Mouse (Mus musculus): ENCODE measurements around the gene Smad5. TPM values are rescaled to one million over a fixed set of nuclear protein-coding genes. Genes with fewer than 3 reads are reported as not detected.

The Smad5 gene
- 18.2 TPM for polyA plus RNA-seq (2014; fragmentation: Illumina TruSeq; extraction: RNeasy Lipid Tissue Mini Kit (QIAGEN cat#74804); ENCODE audit: insufficient read depth, low read depth, low replicate concordance)

DNA sequence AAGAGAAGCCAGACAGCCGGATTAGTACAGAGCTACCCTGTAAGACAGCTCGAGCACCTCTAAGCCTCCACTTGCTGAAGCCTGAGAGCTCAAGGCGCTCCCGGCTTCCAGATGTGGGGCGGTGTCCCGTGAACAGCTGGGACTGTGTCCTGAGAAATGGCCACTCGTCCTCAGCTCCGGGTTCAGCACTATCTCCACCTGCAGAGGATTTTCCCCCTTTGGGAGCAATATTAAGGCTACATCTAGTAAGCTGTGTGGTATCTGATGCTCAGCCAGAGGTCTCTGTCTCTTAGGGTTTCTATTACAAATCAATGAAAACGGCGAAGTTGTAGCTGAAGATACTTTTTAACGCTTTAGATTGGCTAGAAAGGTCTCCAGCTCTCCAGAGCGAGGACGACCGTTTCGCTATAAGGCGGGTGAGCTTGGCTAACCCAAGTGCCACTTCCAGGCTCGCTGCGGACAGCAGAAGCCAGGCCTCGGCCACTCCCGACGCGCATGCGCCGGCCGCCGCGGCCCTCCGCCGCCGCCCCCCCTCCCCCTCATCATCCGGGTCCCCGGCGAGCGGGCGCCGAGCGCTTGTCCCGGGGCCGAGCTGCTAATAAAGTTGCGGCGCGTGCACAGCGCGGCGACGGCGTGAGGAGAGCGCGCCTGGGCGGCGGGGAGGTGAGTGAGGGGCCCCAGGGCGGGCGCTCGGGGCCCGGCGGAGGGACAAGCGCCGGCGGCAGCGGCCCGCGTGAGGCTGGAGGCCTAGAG, at the start of gene Smad5:
TSS of gene Smad5 (plus strand) at position 542 of the 753 bp plus-strand sequence.

DNA sequence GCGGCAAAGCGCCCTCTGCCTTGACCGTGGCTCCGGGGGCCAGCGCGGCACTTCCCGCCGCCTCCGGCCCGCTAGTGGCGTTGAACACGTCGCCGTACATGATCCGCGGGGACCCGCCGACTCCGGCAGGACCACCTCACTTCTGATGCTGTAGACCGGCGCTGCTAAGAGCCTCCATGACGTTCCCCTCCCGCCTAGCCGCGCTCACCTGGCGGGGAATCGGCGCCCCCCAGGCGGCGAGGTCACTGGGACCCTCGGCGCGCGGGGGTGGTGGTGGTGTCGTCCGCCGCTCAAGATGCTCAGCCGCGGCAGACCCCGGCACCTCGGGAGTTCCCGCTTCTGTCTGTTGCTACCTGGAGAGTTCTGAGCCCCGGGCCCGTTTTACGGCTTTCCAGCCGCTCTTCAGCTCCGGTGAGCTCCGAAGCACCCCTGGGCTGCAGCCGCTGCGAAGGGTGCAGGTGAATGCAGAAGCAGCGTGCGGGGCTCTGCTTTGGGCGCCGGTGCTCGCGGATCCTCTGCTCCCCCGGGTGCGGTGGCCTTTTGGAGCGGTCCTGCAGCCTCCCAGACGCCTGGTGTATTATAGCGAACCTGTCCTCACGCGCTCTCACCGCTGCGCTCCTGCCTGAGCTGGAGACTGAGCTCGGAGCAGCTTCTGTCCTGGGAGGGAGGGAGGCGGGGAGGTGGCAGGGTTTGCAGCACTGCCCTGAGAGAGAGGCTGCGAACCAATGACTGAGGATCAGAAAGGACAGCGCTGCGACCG, 50.6 kb downstream of the Smad5 start, which contains the start of gene Gm45623:
TSS of gene Gm45623 (minus strand) at position 636 of the 760 bp plus-strand sequence.

Other genes with a start within 250 kb of the Smad5 start
- gene Il9, start 220.8 kb upstream of the Smad5 start, polyA plus RNA-seq (2014; fragmentation: Illumina TruSeq; extraction: RNeasy Lipid Tissue Mini Kit (QIAGEN cat#74804); ENCODE audit: insufficient read depth, low read depth, low replicate concordance): not detected
- 0.72 TPM for gene Fbxl21, start 180.5 kb upstream of the Smad5 start, polyA plus RNA-seq (2014; fragmentation: Illumina TruSeq; extraction: RNeasy Lipid Tissue Mini Kit (QIAGEN cat#74804); ENCODE audit: insufficient read depth, low read depth, low replicate concordance)
- gene Lect2, start 154.5 kb upstream of the Smad5 start, polyA plus RNA-seq (2014; fragmentation: Illumina TruSeq; extraction: RNeasy Lipid Tissue Mini Kit (QIAGEN cat#74804); ENCODE audit: insufficient read depth, low read depth, low replicate concordance): not detected
- 38.4 TPM for gene Tgfbi, start 93.5 kb upstream of the Smad5 start, polyA plus RNA-seq (2014; fragmentation: Illumina TruSeq; extraction: RNeasy Lipid Tissue Mini Kit (QIAGEN cat#74804); ENCODE audit: insufficient read depth, low read depth, low replicate concordance)
- not detected for gene Gm45623, start 50.8 kb downstream of the Smad5 start, polyA plus RNA-seq (2014; fragmentation: Illumina TruSeq; extraction: RNeasy Lipid Tissue Mini Kit (QIAGEN cat#74804); ENCODE audit: insufficient read depth, low read depth, low replicate concordance)
- gene Trpc7, start 193.0 kb downstream of the Smad5 start, polyA plus RNA-seq (2014; fragmentation: Illumina TruSeq; extraction: RNeasy Lipid Tissue Mini Kit (QIAGEN cat#74804); ENCODE audit: insufficient read depth, low read depth, low replicate concordance): not detected